Mouse (Mus musculus) frontal cortex, postnatal 14 days (tissue): ENCODE measurements around the gene Prickle1.

Experiments used
- DNase-seq, 2 experiments: peaks; one replicate each; pipeline ENCODE4 v3.0.0; 2022; ENCODE audit warnings: low spot score in 2 of 2

Gene Prickle1

GRCm38 (mm10) chr15:93510690-93511336 is 84.9 kb downstream of the Prickle1 start:
- no peak for DNase-seq

GRCm38 (mm10) chr15:93504808-93505207 is 90.9 kb downstream of the Prickle1 start:
- no peak for DNase-seq

GRCm38 (mm10) chr15:93503201-93503745 is 92.4 kb downstream of the Prickle1 start:
- DNase-seq, result no peak

GRCm38 (mm10) chr15:93502703-93503102 is 93.0 kb downstream of the Prickle1 start:
- no peak for DNase-seq

DNA sequence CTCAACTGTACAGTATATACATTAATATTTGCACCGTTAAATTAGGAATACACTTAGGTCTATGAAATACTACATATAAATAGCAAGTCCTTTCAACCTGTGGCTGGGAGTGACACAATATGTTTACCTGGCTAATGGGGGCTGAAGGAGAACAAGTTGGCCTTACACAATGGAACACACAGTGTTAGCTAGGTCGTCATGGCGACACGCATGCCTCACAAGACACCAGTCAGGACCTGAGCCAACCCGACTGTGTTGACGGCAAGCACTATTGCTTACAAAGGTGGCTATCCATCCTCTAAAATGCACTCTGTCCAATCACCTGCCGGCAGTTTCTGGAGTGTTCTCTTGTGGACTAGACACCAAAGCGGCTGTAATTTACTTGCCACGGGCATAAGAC is 95.8 kb downstream of the Prickle1 start:
- no peak for DNase-seq

DNA sequence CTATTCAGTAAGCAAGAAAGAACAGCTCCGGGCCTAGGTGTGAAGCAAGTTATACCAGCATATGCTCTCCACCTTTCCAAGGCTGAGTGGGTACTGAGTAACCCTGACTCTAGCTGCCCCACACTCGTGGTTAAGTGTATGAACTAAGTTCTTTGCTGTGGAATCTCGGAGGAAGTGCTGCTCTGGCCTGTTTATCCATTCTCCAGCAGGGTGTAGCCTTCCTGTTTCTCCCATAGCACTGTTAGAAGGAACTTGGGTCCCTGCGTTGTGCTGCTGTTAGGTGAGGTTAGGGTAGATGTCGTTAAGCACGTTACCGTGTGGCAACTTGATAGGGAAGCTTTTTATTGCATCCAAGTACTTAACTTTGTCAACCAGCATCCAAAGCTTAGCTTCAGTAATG is 101.0 kb downstream of the Prickle1 start:
- no peak for DNase-seq

- DNase-seq, result no peak
These were observed 106.1 kb downstream of the Prickle1 start for GRCm38 (mm10) chr15:93489597-93489996.

GRCm38 (mm10) chr15:93486066-93486465 is 109.6 kb downstream of the Prickle1 start:
- DNase-seq, result no peak

DNA sequence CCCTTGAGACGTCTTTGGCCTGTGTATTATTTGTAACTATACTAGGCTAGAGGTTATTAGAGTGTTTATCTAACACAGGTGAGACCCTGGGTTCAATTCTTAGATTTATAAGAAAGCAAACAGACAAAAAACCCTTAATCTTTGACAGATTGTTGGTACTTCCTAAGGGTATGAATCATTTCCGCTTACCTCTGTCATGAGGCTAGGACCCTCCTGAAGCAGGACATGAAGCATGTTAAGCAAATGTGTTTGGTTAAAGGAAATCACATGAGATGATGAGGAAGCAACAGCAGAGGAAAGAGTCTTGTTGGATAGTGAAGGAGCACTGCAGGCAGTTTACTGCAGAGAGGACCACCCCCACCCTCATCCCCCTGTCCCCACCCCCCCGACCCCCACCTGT is 110.4 kb downstream of the Prickle1 start:
- no peak for DNase-seq

DNA sequence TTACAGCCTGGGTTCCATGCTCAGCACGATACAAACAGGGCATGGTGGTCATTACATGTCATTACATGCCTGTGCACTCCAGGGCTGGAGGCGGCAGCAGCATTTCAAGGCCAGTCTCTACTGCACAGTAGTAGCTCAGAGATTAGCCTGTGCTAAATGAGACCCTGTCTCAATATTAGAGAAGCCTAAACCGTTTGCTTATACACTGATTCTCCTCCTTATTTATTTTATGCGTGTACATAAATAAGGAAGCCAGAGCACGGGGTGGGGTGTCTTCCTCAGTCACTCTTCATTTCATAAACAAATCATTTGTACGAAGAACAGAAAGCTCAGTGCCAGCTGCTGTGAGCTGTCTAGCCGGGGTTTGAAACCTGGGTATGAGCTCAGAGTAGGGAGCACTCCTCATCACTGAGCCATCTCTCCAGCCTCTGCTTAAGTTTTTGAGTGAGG is 111.4 kb downstream of the Prickle1 start:
- no peak for DNase-seq

DNA sequence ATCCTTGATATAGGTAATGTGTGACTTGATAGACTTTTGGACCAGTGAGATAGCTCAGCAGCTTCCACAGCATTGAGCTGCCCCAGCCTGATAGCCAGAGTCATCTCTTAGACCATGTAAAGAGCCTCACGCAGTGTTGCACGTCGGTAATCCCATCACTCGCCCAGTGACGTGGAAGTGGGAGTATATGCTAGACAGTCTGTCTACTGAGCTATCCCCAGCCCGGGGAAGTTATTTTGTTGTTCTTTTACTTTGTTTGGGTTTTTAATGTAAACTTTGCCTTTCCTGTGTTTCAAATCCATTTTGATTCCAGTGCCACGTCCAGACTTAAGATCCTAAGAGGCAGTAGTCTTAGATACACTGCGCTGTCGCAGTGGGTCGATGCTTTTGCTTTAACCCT is 114.6 kb downstream of the Prickle1 start:
- no peak for DNase-seq

- no peak for DNase-seq
These were observed 116.2 kb downstream of the Prickle1 start for GRCm38 (mm10) chr15:93479445-93479844.

GRCm38 (mm10) chr15:93478676-93479075 is 117.0 kb downstream of the Prickle1 start:
- no peak for DNase-seq

DNA sequence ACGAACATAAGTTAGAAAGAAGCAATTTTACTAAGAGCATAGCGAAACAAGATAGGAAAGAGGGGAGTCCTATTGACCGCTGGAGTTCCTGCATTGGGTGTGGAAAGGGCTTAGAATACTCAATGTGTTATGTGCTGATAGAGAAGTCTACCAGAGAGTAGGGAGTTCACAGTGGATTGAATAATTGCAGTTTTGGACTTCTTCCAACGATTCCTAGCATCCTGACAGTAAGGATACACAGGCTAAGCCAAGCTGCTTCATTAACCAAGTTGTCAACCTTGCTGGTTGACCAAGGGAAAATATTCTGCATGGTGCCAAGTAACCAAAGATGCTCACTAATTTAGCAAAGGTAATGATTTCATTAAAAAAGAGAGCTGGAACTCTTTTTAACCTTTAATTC is 118.0 kb downstream of the Prickle1 start:
- DNase-seq, result no peak

GRCm38 (mm10) chr15:93475688-93476087 is 120.0 kb downstream of the Prickle1 start:
- DNase-seq, result no peak

GRCm38 (mm10) chr15:93474277-93474676 is 121.4 kb downstream of the Prickle1 start:
- no peak for DNase-seq

GRCm38 (mm10) chr15:93472089-93472488 is 123.6 kb downstream of the Prickle1 start:
- no peak for DNase-seq

- DNase-seq, result no peak
These were observed 124.0 kb downstream of the Prickle1 start for GRCm38 (mm10) chr15:93471651-93472050.

DNA sequence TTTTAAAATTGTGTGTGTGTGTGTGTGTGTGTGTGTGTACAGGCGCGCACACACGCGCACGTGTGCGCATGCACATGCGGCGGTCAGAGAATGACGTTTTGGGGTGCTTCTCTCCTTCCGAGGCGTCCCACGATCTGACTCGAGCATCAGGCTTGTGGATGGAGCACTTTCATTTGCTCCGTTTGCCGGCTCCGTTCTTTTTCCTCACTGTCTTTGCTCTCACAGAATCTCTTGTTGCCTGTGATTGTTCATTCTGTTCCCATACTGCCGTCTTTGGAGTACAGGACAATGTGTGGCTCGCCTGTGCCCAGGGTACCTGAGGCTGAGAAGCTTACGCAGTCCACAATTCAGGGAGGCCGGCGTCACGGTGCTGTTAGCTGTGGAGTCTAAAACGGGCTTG is 134.6 kb downstream of the Prickle1 start:
- DNase-seq, result no peak

DNA sequence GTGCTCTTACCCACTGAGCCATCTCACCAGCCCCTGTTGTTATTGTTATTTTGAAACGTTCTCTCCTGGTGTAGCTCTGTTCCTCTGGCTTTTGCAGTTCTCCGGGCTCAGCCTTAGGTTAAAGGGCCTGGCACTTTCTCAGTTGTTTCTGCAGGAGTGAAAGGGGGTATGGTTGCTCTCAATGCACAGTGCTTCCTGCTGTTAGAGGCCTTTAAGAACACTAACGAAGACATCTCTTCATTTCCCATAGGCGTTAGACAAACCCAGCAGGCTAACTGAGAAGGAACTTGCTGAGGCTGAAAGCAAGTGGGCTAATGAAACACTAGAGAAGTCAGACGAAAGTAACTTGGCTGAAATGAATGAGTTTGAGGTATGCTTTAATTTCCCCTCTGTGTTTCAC is 136.3 kb downstream of the Prickle1 start:
- no peak for DNase-seq

GRCm38 (mm10) chr15:93456005-93456404 is 139.7 kb downstream of the Prickle1 start:
- no peak for DNase-seq

DNA sequence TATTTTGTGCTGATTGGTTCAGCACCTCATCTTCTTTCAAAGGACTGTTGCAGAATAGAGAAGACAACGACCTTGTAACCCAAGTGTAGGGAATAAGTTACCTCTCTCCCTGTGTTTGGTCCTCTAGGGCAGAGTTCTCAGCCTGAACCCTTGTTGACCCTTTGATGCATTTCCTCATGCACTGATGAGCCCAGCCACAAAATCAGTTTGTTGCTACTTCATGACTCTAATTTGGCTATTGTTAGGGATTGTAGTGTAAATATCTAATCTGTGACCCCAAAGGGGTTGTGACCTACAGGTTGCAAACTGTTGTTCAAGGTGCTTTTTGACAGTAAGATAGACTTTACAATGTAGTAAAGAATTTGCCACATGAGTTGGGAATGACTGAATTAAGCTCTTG is 142.4 kb downstream of the Prickle1 start:
- DNase-seq, result no peak
